Mouse (Mus musculus): ENCODE data around the gene Pdgfb. TPM values are rescaled to one million over a fixed set of nuclear protein-coding genes. Genes with fewer than 3 reads are reported as not detected.

The Pdgfb gene
- total and polyA plus RNA-seq, 2 experiments from 2014 or later, result 7.6 to 17.8 TPM

DNA sequence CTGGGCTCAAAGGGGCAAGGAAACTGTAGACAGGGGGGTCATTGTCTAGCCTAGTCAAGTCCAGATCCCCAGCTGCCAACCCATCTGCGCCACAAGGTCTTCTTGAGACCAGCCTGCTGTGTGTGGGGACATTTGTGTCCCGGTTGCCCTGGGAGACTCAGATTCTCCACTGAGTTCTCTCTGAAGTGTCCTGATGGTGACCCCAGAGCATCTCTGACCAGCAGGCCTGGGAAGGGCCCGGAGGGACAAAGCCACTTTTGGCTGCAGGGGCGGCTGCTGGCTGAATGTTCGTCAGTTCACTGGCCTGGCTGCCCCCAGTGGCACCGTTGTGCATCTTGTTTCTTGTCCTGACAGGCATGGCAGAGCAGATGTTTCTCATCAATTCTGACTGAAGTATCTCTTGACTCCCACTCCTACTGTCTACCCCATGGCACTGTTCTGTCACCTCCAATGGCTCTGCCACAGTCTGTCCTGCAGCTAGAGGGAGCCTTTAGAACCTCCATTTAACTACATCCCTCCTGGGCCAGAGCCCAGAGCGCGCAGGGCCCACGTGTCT lies 53.3 kb downstream of the Pdgfb start:
- H3K4me2 ChIP-seq (ENCODE audit: low read depth), result no peak overlapping the region
- H3K9me3 ChIP-seq (ENCODE audit: low read length), result no peaks in the 10 kb centered on the region
- no peak overlapping the region for H3K27ac ChIP-seq (ENCODE audit: low read depth, low read length)
- 71% methylated on average over 9 of the region's 9 CpGs for WGBS
- H3K27me3 ChIP-seq (ENCODE audit: insufficient read depth, low read length), result no peaks in the 10 kb centered on the region
- no peak for DNase-seq
- H3K36me3 ChIP-seq (ENCODE audit: insufficient read depth), result no peaks in the 10 kb centered on the region
- TF ChIP-seq CTCF (IDR thresholded peaks at IDR 0.05; ENCODE audit: low read depth), result peak; percentile 35
- H3K9ac ChIP-seq, result no peak overlapping the region
- ATAC-seq, result peak; percentile 14
- no peak overlapping the region for H3K4me3 ChIP-seq (ENCODE audit: low read depth, low read length)
- H3K4me1 ChIP-seq (ENCODE audit: insufficient read depth), result no peaks in the 10 kb centered on the region

DNA sequence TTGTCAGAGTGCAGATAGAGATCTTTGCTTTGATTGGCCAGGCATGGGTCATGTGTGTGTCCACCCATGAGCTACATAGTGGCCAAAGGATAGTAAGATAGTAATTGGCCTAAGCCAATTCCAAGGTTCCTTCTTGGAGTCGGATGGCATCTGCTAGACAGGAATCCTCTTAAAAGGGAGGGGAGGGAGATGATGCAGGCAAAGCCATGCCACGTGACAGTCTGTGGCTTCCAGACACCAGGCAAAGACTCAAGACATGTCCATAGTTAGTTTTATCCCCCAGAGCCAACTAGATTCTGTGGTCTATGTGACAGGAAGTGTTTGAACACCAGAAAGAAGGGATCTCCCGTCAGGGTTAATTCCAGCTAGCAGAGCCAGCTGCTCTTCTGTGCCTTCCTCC lies 56.4 kb downstream of the Pdgfb start:
- TF ChIP-seq CTCF (IDR thresholded peaks at IDR 0.05; ENCODE audit: low read depth), result no peak
- no peak overlapping the region for H3K4me3 ChIP-seq (ENCODE audit: low read depth, low read length)
- ATAC-seq (no peak), DNase-seq (no peak)
- H3K4me1 ChIP-seq (ENCODE audit: insufficient read depth), result no peaks in the 10 kb centered on the region
- no peak overlapping the region for H3K4me2 ChIP-seq (ENCODE audit: low read depth)
- H3K9me3 ChIP-seq (ENCODE audit: low read length), result no peaks in the 10 kb centered on the region
- no peak overlapping the region for H3K9ac ChIP-seq
- no peaks in the 10 kb centered on the region for H3K27me3 ChIP-seq (ENCODE audit: insufficient read depth, low read length)
- WGBS, result 53% methylated on average over 3 of the region's 3 CpGs
- H3K27ac ChIP-seq (ENCODE audit: low read depth, low read length), result no peak overlapping the region
- H3K36me3 ChIP-seq (ENCODE audit: insufficient read depth), result no peaks in the 10 kb centered on the region

DNA sequence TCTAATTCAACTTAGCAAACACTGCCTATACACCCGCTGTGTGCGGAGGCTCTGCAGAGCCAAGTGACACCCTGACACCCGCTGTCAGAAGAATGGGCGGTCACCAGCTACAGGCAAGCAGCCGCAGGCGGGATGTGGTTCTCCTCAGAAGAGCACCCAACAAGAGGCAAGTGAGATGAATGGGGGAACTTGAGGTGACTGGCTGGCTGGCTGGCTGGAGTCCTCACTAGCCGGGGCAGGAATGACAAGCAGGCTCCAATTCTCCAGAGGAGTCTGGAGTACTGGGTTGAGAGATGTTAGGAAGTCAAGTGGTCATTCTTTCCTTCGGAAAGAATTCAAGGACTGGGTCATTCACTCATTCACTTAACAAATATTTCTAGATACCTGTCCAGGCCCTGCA lies 58.2 kb downstream of the Pdgfb start:
- Histone ChIP-seq H3K27me3 (ENCODE audit: insufficient read depth, low read length) (no peaks in the 10 kb centered on the region), H3K9ac (no peak overlapping the region), H3K36me3 (ENCODE audit: insufficient read depth) (no peaks in the 10 kb centered on the region), H3K4me2 (ENCODE audit: low read depth) (no peak overlapping the region), H3K4me3 (ENCODE audit: low read depth, low read length) (no peak overlapping the region), H3K27ac (ENCODE audit: low read depth, low read length) (no peak overlapping the region), H3K4me1 (ENCODE audit: insufficient read depth) (no peaks in the 10 kb centered on the region), H3K9me3 (ENCODE audit: low read length) (no peaks in the 10 kb centered on the region)
- ATAC-seq, result no peak
- WGBS, result 81% methylated on average over 8 of the region's 8 CpGs
- no peak for DNase-seq
- TF ChIP-seq CTCF (IDR thresholded peaks at IDR 0.05; ENCODE audit: low read depth), result no peak

DNA sequence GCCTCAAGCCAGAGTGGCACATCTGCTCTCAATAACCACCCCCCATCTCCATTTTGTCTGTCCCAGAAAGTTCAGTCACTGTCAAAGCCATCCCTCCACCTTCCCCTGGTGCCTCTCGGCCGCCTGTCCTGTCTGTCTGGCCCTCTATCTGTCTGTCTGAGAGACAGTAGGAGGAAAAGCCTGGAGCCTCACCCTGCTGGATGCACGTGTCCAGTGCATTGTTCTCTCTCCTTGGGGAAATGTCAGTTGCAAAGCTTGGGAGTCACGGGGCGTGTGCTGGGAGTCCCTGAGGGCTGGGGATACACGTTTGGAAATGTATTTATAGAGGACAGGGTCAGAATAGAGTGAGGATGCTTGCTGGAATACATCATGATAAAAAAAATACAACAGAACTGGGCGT lies 61.3 kb downstream of the Pdgfb start:
- no peak overlapping the region for H3K4me3 ChIP-seq (ENCODE audit: low read depth, low read length)
- 66% methylated on average over 7 of the region's 7 CpGs for WGBS
- no peaks in the 10 kb centered on the region for H3K27me3 ChIP-seq (ENCODE audit: insufficient read depth, low read length)
- no peak for DNase-seq
- no peaks in the 10 kb centered on the region for H3K36me3 ChIP-seq (ENCODE audit: insufficient read depth)
- H3K9ac ChIP-seq, result no peak overlapping the region
- H3K4me2 ChIP-seq (ENCODE audit: low read depth), result no peak overlapping the region
- TF ChIP-seq CTCF (IDR thresholded peaks at IDR 0.05; ENCODE audit: low read depth), result no peak
- no peaks in the 10 kb centered on the region for H3K9me3 ChIP-seq (ENCODE audit: low read length)
- peaks cover 7% of the 10 kb centered on the region for H3K4me1 ChIP-seq (ENCODE audit: insufficient read depth)
- ATAC-seq, result no peak
- H3K27ac ChIP-seq (ENCODE audit: low read depth, low read length), result no peak overlapping the region

DNA sequence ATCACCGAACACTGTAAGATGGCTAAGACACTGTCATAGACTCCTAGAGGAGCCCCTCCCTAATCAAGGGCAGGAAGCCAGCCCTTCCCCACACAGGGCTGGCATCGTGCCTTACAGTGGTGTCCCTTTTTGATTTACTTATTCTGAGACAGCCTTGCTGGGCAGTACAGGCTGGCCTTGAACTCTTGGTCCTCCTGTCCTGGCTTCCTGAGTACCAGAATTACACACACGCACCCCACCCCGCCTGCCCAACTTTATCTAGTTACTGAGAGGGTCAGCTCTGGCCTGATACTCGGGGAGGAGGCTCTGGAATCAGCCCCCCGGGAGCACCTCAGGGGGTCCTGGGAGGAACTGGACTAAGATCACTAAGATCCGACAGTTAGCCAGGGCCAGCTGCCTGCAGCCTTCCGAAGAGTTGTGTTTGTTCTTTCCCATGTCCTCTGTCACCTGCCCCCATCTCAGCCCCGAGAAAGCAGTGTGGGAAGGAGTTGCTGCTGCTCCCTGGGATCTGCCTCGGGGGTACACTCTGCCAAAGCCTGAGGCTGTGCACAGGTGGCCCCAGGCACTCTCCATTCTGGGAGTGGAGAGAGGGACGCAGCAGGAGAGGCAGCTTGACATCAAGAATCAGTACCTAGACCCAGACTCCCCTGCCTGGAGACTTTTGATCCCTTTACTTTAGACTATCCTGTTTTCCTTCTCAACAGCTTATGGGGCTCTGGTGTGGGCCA lies 62.1 kb downstream of the Pdgfb start:
- ATAC-seq, result no peak
- Histone ChIP-seq H3K27ac (ENCODE audit: low read depth, low read length) (no peak overlapping the region), H3K4me3 (ENCODE audit: low read depth, low read length) (no peak overlapping the region), H3K27me3 (ENCODE audit: insufficient read depth, low read length) (no peaks in the 10 kb centered on the region), H3K9ac (no peak overlapping the region), H3K9me3 (ENCODE audit: low read length) (no peaks in the 10 kb centered on the region), H3K36me3 (ENCODE audit: insufficient read depth) (no peaks in the 10 kb centered on the region), H3K4me2 (ENCODE audit: low read depth) (no peak overlapping the region), H3K4me1 (ENCODE audit: insufficient read depth) (peaks cover 7% of the 10 kb centered on the region)
- 44% methylated on average over 11 of the region's 11 CpGs for WGBS
- DNase-seq, result no peak
- TF ChIP-seq CTCF (IDR thresholded peaks at IDR 0.05; ENCODE audit: low read depth), result no peak

- no peaks in the 10 kb centered on the region for H3K9me3 ChIP-seq (ENCODE audit: low read length)
- no peak overlapping the region for H3K4me2 ChIP-seq (ENCODE audit: low read depth)
- no peak overlapping the region for H3K4me3 ChIP-seq (ENCODE audit: low read depth, low read length)
- no peak overlapping the region for H3K9ac ChIP-seq
- DNase-seq, result no peak
- no peaks in the 10 kb centered on the region for H3K36me3 ChIP-seq (ENCODE audit: insufficient read depth)
- no peak; the same call in 1 of the 2 replicates for ATAC-seq
- no peaks in the 10 kb centered on the region for H3K27me3 ChIP-seq (ENCODE audit: insufficient read depth, low read length)
- no peak overlapping the region for H3K27ac ChIP-seq (ENCODE audit: low read depth, low read length)
- 36% methylated on average over 14 of the region's 14 CpGs for WGBS
- TF ChIP-seq CTCF (IDR thresholded peaks at IDR 0.05; ENCODE audit: low read depth), result no peak
- peaks cover 7% of the 10 kb centered on the region for H3K4me1 ChIP-seq (ENCODE audit: insufficient read depth)
Observed at GRCm38 (mm10) chr15:79951730-79952503, 62.9 kb downstream of the Pdgfb start.

GRCm38 (mm10) chr15:79951226-79951625 lies 63.6 kb downstream of the Pdgfb start:
- Histone ChIP-seq H3K4me3 (ENCODE audit: low read depth, low read length) (no peak overlapping the region), H3K27me3 (ENCODE audit: insufficient read depth, low read length) (no peaks in the 10 kb centered on the region)
- no peak for DNase-seq

More at GRCm38 (mm10) chr15:79951226-79951625, 63.6 kb downstream of the Pdgfb start:
- H3K9ac ChIP-seq, result no peak overlapping the region; the same call in 1 of the 2 replicates
- 0 out of 2 replicates have a peak overlapping the region, but pooled peaks have one; percentile 62 for H3K4me2 ChIP-seq (ENCODE audit: low read depth)
- H3K27ac ChIP-seq (ENCODE audit: low read depth, low read length), result peak overlapping the region; percentile 24; the same call in 1 of the 2 replicates
- no peaks in the 10 kb centered on the region for H3K36me3 ChIP-seq (ENCODE audit: insufficient read depth)
- TF ChIP-seq CTCF (IDR thresholded peaks at IDR 0.05; ENCODE audit: low read depth), result no peak
- no peak for ATAC-seq
- 73% methylated on average over 6 of the region's 6 CpGs for WGBS
- no peaks in the 10 kb centered on the region for H3K9me3 ChIP-seq (ENCODE audit: low read length)
- peaks cover 7% of the 10 kb centered on the region for H3K4me1 ChIP-seq (ENCODE audit: insufficient read depth)
